Mouse (Mus musculus): ENCODE results near the gene Neu3.

DNA sequence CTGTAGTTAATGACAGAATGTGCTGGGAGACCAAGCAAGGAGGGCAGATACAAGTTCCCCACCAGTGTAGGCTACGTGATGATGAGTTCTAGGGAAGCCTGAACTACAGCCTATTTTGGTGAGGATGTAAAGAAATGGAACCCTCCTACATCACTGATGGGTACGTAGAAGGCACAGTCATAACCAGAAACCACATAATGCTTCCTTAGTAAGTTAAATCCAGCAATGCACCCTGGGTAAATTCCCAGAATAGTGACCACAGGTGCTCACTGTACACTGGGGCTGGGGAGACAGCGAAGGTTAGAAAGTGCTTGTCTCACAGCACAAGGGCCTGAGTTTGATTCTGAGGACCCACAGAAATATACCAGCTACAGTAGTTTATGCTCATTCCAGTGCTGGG lies 42.7 kb downstream of the Neu3 start:
- TF ChIP-seq E2F4 (IDR thresholded peaks at IDR 0.05; ENCODE audit: insufficient read depth) = no peak
- no peak for TF ChIP-seq MAX (IDR thresholded peaks at IDR 0.05; ENCODE audit: low read depth)
- TF ChIP-seq POLR2A (IDR thresholded peaks at IDR 0.05; ENCODE audit: insufficient read length, low read depth) = no peak
- no peak for TF ChIP-seq TCF12 (IDR thresholded peaks at IDR 0.05; ENCODE audit: insufficient read depth, poor library complexity, severe bottlenecking)
- no peak for TF ChIP-seq USF1 (IDR thresholded peaks at IDR 0.05; ENCODE audit: low read depth)
